Mouse (Mus musculus) layer of hippocampus, adult 9-10 months (tissue): ENCODE measurements around the gene Atp6v0a1.

Experiments used
- DNase-seq: peaks from one replicate; pipeline ENCODE4 v3.0.0; 2022; ENCODE audit warnings: low spot score

Gene Atp6v0a1

GRCm38 (mm10) chr11:101062165-101062884 lies 53.1 kb downstream of the Atp6v0a1 start:
- DNase-seq = no peak

DNA sequence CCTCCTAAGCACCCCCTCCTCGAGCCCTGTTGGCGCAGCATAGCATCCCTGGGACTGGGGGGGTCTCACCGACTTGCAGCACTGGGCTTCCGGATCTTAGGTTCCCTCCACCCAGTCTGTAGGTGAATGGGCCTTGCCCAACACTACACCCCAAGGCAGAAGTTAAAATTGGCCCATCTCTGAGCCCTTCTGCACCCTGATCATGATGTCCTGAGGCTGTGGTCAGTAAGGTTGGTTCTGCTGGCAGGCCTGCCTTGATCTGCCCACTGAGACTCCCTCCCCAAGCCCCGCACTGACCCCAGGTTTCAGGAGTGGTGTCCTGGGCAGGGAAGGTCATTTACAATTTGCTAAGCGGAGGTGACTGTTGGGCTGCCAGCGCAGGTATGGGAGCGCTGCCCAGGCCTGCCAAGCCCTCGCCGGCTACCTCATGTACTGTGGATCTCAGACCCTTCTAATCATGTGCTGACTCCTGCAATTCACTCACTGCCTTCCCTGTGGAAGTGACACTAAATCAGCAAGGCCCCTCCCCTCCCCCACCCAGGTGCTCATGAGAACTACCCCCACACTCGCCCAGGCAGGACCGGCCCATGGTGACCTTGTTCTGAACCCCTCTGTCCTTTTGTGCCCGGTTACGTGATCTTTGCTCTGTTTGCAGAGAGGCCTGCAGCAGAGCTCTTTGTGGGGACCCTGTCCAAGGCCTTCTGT lies 53.9 kb downstream of the Atp6v0a1 start:
- no peak for DNase-seq

DNA sequence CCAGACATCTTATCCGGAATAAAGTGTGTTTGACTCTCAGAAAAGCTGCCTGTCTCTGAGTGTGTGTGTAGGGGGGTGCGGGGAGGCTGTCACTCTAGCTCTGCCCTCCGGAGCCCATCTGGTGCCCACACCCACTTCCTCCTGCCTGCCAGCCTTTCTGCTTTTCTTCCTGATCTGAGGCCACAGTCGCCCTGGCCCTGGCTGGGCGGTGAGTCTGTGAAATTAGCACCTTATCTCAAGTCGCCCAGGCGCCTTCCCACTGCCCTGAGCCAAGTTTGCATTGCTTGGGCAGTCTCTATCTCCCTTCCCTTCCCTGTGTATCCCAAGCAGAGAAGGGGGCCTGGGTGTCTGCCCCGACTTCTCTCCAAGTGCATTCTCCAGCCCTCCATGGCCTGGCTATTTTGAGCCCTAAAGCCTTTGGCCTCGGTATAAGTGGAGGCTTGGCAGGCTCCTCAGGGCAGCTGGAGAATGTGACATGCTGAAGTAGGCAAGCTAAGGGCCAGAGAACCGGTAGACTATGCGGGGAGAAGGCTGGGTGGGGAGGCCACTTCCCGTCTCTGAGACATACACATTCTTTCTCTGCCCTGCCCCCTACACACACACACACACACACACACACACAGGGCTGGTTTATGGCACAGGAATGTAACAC lies 54.5 kb downstream of the Atp6v0a1 start:
- DNase-seq = no peak

DNA sequence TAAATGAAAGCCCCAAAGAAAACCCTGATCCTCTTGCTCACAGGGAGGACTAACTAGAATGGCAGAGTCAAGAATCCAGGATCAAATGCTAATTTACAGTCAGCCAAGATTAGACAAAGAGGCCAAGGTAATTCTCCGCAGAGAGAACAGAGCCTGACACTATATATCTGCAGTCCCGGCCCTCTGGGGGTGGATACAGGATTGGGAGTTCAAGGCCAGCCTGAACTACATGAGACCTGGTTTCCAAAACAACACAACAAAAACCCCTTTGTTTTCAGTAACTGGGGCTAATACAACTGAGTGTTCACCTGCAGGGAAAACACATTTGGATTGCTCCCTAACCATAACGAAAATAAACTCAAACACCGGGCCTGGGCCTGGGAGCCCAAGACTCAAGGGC lies 55.2 kb downstream of the Atp6v0a1 start:
- DNase-seq = no peak

GRCm38 (mm10) chr11:101065002-101065401 lies 55.8 kb downstream of the Atp6v0a1 start:
- DNase-seq = no peak

GRCm38 (mm10) chr11:101066549-101067412 lies 57.5 kb downstream of the Atp6v0a1 start:
- DNase-seq = no peak

DNA sequence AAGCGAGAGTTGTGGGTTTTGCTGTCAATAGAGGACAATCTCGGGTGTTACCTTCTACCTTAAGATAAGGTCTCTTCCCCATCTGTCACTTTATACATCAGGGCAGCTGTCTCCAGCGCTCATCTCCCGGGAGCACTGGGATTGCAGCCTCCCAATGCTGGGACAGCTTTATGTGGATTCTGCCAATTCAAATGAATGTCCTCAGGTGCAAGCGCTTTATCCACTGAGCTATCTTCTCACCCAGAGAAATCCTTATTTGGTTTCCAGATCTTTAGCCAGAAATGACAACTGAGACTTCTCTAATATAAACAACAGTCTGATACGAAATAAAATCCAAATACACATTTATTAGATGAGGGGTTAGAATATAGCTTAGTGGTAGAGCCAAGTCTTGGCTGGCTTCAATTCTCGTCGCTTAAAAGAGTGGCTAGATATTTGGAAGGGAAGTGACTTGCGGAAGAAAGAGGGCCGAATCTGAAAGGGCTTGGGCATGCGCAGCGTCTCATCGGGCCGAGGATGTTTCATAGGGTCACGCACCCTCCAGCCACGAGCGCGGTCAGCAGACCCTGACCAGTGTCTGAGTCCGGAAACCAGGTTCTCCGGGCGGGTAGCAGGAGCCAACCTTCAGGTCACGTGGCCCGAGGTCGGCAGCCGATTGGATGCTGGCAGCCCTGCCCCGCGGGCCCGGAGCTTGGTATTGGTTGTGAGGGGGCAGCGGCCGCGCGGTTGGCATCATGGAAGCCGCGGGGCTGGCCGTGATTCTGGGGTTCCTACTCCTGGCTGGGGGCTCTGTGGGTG lies 60.3 kb downstream of the Atp6v0a1 start, which contains the start of gene Naglu:
TSS of gene Naglu (plus strand) at position 622 of the 798 bp plus-strand sequence.
- peak; percentile 90 for DNase-seq

DNA sequence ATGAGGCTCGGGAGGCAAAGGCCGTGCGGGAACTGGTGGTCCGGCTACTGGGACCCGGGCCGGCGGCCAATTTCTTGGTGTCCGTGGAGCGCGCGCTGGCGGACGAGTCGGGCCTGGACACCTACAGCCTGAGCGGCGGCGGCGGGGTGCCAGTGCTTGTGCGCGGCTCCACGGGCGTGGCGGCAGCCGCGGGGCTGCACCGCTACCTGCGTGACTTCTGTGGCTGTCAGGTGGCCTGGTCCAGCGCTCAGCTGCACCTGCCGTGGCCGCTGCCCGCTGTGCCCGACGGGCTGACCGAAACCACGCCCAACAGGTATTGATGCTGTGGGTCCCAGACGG lies 60.9 kb downstream of the Atp6v0a1 start:
- DNase-seq = no peak

DNA sequence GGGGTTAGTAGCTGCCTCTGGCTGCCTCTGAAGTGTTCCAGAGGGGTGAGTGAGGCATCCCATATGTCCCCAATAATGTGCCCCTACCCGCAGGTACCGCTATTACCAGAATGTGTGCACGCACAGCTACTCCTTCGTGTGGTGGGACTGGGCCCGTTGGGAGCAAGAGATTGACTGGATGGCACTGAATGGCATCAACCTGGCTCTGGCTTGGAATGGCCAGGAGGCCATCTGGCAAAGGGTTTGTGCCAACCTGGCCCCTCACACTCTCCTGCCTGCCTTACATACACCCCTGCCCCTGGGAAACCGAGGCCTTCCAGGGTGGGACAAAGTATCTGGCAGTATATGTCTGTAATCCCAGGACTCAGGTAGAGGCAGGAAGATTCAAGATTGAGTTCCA lies 61.7 kb downstream of the Atp6v0a1 start:
- no peak for DNase-seq

GRCm38 (mm10) chr11:101071810-101072428 lies 62.7 kb downstream of the Atp6v0a1 start:
- DNase-seq = no peak

GRCm38 (mm10) chr11:101078121-101078520 lies 68.9 kb downstream of the Atp6v0a1 start, which contains the start of gene Hsd17b1:
Gene Hsd17b1, plus strand, starts transcription at chr11:101078411.
- no peak for DNase-seq

GRCm38 (mm10) chr11:101079746-101080145 lies 70.5 kb downstream of the Atp6v0a1 start:
- no peak for DNase-seq

DNA sequence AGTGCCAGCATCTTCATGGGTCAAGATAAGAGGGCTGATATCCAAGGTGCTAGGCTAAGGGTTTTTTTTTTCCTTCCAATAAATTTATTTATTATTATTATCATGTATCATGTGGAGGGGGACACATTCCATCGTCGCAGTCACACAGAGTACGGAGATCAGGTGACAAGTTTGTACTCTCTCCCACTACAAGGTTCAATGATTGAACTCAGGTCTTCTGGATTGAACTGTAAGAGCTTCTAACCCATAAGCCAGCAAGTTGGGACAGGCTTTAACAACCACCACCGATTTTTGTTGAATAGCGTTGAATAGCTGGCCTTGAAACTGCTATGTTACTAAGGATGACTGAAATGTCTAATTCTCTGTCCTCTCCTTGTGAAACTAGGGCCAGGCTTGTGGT lies 71.2 kb downstream of the Atp6v0a1 start:
- no peak for DNase-seq

- DNase-seq = no peak
These were observed 72.4 kb downstream of the Atp6v0a1 start for GRCm38 (mm10) chr11:101081659-101082058.

- DNase-seq = peak; percentile 81
These were observed 73.2 kb downstream of the Atp6v0a1 start, which contains the start of gene Coasy for GRCm38 (mm10) chr11:101082208-101083082. Gene Coasy, plus strand, starts transcription at chr11:101082565.

- no peak for DNase-seq
These were observed 73.9 kb downstream of the Atp6v0a1 start for GRCm38 (mm10) chr11:101083083-101083697.

DNA sequence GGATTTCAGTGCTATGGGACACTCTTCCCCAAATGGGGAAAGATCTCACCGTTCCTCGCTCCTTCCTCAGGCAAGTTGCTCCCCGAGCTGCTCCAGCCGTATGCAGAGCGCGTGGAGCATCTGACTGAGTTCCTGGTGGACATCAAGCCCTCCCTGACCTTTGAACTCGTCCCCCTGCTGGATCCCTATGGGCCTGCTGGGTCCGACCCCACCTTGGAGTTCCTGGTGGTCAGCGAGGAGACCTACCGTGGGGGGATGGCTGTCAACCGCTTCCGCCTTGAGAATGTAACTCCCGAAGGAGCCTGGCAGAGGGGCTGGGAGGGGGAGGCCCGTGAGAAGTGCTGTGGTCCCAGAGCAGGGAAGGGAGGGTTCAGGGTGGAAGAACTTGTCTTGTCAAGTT lies 75.0 kb downstream of the Atp6v0a1 start:
- no peak for DNase-seq

GRCm38 (mm10) chr11:101084811-101085210 lies 75.6 kb downstream of the Atp6v0a1 start:
- no peak for DNase-seq

GRCm38 (mm10) chr11:101085617-101086322 lies 76.5 kb downstream of the Atp6v0a1 start:
- no peak for DNase-seq
